Mouse (Mus musculus) urinary bladder, postnatal 36 days (tissue): ENCODE results near the gene Hhat.

Experiments used
- DNase-seq, 2 experiments: peaks; one replicate each; pipeline ENCODE4 v3.0.0; 2022; ENCODE audit warnings: low spot score in 2 of 2, mixed read lengths in 1 of 2

Hhat gene

DNA sequence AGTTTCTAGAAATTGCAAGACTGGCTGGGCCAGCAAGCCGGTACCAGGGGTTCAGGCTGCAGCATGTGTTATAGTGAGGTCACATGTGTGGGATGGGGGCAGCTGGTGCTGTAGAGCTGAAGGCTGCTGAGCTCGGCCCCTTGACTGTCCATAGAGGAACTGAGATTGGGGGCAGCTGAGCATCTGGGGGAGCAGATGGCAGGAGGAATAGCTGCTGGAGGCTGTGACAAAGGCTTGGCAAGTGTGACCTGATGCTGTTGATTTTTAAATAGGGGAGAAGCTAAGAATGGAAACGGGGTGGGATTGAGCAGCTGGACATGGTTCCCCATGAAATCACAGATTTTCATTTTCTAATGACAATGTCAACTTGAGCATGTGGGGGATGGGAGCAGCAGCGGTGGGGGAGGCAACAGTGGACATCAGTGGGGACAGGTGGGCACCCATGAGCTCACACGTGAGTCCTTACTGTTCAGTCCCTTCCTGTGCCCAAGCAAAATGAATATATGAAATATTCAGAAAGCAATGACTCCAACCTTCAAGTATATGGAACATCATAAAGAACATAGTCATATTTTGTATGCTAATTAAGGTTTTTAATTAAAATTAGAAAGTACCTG lies 212.9 kb downstream of the Hhat start:
- DNase-seq: no peak

DNA sequence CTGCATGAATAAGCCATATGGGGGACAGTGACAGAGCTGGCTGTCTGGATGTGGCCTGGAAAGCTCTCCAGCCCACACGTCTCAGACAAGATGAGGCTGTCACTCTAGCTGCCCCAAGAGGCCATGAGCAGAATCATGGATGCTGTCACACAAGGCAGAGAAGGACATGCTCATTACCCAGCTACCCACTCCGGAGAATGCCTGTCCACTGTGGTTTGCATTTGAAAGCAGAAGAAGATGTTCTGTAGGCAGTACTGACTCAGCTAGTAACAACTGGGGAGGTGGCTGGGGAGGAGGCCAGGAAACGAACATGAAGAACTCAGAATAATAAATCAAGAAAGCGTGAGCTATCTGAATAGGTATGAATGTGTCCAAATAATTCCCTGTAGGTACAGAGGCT lies 215.5 kb downstream of the Hhat start:
- DNase-seq: no peak

DNA sequence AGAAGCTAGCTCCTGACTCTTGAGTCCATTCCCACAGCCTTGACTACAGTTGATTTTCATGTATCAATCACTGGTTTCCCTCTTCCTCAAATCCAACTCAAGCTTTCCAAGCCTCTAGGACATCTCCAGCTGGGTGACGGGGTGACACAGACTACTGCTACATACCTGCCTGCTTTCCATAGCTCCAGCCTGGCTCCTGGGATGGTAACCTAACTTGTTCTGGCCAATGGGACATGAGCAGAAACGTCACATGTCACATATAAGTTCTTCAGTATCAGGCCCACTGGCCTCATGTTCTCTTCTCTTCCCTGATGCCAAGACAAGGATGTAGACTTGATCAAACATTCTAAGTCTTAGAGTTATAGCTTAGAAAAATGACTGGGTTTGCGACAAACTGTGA lies 220.5 kb downstream of the Hhat start:
- no peak for DNase-seq

DNA sequence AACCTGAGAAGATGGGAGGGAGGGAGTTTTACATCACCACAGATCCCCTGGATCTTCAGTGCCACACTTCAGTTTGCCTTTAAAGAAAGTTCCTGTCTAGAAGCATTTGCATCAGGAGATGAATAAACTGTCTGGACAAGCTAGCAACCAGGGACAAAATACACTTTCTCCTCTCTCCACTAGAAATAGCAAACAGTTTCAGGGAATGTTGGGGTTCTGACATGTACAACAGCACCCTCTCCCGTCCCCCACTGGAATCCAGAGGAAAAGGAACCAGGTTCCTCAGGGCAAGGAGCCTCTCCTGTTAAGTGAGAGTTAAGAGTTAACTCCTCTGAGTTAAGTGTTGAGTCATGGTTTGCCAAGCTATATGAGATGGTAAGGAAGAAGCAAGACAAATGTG lies 224.2 kb downstream of the Hhat start:
- DNase-seq: no peak

DNA sequence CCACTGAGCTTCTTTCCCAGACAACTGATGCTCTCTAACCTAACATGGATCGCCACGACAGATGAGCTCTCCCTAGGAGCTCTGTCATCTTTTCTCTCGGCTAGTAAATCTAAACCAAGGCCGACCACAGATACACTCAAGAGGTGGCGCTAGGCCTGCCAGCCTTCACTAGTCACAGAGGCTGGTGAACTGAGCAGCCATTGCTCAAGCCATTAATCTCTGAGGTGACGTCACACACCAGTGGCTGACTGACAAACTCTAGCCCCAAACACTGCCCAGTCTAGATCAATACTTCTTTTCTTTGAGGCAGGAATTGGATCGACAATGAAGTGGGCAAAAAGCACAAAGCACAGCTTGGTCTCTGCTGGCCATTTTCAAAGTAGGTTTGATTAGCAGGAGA lies 226.1 kb downstream of the Hhat start:
- no peak for DNase-seq

DNA sequence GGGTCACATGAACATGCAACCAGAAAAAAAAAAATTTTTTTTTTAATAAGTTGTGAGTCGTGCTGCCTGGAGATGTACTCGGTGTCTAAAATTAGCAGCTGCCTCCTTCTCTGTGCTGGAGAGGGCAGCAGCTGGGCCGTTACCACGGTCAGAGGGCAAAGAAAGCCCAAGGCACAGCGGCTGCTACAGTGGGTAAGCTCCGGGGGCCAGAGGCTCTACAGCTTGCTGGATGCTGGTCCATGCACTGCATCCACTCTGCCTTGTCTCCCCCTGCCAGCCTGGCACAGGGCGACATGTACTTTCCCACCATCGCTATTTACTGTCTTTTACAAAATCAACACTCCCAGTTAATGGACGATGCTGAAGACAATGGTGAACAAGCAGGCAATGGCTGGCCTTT lies 226.9 kb downstream of the Hhat start:
- DNase-seq: no peak

DNA sequence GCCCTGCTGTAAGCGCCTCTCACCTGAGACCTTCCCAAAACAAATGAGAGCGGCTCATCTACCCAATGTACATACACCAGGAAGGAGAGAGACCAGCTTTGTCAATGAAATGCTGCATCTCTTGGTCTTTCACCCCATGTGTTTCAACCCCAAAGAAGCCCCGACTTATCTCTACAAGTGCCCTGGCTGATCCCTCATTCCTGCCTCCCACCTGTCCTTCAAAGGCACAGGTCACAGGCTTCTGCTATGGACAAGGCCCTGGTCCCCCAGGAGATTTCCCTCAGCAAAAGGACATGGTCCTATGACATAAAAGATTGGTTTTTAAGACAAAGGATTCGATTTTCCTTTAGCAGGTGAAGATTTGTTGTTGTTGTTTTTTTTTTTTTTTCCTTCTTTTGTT lies 227.3 kb downstream of the Hhat start:
- no peak for DNase-seq

DNA sequence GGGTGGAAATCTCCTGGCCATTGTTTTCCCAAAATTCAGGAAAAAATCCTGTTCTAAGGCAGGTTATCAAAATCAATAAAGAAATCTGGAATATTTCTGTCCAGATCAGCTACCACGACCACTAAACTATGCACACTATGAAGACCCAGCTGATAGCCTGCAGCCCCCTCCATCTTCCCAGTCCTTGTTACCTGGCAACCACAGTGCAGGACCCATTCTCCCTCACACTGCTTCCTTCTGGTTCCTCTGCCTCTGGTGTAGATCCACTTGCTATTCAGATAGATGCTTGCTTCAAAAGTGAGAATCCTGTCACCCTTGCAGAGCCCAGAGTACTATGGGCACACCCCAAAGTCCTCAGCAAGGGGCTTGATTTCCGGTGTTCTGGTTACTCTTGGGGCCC lies 228.9 kb downstream of the Hhat start:
- no peak for DNase-seq

DNA sequence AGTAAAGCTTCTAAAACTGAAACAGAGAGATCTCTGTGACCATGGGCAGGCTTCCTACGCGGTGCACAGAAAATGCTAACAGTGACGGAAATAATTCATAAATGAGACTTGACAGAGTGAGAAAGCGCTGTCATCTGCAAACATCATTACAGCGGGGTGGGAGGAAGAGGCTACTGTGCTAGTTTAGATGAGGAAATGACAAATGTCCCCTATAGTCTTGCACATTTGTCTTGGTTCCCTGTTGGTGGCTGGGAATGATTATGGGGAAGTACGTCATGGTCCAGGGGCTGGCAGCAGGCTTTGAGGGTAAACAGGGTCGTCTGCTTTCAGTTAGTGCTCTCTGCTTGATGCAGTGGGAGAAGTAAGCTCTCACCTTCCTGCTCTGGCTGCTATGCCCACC lies 233.9 kb downstream of the Hhat start:
- DNase-seq: no peak

DNA sequence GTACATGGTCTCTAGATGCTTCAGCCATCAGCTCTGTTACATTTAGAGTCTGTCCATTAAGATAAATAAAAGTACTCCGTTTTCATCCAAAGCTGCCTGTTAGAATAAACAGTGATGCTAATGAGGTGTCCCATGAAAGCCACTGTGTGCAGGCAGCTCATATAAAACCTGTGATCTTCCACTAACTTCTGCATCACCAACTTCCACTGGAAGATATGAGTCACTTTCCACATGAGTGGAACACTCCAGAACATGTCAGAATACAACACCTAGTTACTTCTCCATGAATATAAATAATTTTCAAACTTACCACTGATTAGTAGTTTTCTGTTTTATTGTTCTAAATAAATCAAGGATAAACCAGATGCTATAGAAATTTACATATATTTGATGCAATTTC lies 234.6 kb downstream of the Hhat start:
- DNase-seq: no peak

DNA sequence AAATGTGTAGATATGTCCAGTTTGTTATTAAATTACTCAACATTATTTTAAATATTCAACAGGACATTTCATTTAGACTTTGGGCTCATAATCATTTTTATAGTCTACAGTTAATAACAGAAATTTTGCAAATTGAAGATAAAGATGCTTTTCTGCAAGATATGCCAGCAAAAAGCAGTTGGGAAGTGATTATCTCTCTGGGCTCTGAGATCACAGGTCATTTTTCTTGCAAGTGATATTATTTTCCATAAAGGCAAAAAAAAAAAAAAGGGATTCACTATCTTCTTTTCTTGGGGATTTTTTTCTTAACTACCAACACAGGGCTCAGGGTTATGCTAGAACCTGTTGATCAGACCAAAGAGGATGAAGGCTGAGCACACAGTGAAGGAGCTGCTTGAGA lies 238.0 kb downstream of the Hhat start:
- no peak for DNase-seq

DNA sequence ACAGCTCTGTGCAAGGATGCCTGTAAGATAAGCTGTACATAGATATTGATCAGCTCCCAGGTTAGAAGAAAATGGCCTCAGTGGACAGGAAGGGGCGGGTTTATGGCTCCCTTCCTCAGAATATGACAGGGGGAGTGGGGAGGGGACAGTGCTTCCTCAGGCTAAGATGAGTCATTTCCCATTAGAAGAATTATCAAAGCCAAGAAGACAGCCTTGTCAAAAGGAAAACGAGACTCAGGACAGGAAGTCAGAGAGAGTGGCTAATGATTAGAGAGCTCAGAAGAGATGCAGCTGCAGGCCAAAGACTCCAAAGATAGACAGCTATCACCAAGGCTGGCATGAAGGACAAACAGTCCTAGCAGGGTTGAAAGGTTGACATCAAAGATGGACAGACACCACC lies 238.8 kb downstream of the Hhat start:
- no peak for DNase-seq

DNA sequence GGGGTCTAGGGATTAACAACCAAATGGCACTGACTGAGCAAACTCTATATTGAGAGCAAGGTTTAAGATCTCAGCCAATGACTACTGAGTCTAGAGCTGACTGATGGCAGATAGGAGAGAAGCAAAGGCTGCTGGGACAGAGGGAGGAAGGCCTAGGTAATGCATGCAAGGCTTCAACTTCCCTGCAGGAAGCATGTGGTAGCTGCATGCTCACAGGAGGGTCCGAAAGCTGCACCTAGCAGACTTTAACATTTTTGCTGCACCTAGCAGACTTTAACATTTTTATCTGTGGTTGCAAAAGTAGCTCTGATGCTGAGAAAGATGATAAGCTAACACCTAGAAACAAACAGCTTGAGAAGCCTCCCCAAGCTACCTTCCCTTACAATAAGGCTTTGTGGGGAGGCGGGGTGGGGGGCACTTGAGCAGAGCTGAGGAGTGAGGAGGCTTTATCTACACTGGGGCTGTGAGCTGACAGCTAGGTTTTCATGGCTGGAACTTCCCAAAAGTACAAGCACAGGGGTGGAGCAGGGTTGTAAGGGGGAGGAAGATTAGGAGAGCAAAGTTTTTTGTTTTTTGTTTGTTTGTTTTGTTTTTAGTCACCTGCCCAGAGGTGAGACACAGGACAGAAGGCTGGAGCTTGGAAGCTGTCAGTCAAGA lies 239.4 kb downstream of the Hhat start:
- DNase-seq: no peak

DNA sequence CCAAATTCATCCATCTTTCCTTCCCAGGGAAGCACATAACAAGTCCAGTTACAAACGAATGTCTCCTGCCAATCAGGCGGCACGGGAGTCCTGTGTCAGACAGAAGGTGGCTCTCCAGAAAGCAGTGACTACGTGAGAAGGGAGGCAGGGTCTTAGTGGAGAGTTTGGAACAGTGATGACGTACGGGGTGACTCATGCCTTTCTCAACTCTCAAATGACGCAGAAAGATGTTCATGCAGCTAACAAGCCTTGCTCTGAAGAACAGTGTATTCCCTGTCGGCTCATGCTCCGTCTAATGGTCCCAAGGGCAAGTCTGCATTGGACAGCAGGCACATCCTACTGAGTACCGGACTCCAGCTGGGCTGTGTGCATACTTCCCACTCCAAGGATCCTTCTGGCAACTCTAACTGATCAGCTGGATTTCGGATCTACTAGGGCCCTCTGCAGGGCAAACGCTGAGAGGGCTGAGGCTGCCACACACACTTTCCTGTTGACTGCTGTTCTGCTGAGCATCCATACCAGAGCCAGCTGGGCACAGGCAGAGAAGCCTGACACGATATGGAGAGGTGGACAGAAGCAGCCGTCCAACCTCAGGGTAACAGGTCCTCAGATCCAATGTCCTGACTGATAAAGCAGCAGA lies 245.2 kb downstream of the Hhat start:
- no peak for DNase-seq

DNA sequence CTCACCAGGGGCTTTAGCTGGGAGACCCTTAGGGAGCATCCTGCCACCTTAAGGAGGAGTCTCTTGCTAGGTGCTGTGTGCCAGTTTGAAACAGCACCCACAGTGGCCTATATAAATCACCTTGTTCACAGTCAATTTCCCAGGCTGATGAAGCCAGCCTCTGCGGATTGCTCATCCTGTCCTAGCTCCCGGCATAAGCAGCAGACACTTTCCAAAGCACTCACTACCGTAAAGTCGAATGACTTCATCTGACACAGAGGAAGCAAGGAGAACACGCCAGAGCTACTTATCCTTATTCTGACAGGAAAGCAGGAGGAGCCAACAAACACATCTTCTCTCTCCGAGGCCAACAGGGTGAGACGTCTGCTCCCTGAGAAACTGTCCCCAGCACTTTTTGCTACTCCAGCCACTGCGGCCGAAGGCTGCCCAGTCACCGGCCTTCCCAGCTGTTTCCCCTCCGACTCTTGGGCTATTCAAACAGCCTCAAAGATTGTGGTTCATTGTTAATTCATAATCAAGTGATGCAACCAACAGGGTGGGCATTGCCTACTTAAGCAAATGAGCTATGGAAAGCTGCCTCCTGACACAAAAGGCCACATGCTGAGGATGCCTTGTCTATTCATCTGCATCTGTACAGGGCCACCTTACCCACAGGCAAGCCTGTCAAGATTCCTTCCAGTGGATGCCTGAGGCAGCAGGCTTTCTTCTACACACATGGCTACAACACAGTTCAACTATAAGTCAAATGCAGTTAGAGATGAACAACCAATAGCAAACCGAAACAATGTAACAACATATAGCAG lies 248.4 kb downstream of the Hhat start:
- no peak for DNase-seq

DNA sequence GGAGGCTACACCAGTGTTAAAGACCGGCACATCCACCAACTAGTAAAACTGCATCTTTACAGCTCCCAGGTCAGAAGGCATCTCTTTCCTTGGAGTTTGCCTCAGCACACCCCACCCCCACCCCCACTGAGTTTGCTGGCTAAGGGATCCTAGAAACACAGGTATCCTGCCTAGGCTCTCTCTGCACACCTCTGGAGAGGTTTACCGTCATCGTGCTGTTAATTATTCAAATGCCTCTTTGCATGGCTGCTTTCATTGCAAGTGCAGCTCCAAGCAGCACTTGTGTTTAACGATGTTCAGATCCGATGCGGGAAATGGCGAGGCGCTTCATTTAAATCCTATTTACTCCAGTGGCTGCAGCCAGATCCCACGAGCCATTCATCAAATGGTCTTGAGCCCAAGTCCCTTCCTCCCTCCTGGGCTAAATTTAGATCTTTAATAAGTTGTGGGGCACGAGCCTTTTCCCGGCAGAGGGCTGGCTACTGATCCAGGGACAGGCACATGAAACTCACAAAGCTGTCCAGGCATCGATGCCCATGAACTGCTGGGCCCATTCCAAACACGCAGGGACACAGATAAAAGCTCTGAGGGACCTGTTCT lies 250.1 kb downstream of the Hhat start:
- DNase-seq: no peak

DNA sequence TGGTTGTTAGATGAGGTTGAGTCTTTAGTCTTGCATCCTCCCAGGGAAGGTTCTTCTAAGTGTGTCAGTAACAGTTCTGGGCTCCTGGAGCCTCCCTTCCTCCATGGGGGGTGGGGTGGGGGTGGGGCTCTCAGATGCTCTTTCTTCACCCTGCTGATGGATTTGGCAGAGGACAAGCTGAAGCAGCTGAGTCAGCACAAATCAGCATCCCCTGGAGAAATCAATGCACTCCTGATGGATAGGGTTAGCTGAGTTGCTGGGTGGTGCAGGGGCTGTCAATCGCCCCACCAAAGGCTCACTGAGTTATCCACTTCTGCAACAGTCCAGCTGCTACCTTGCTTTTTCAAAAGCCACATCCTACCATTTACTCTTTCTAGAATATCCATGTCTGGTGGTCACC lies 251.3 kb downstream of the Hhat start:
- DNase-seq: no peak

DNA sequence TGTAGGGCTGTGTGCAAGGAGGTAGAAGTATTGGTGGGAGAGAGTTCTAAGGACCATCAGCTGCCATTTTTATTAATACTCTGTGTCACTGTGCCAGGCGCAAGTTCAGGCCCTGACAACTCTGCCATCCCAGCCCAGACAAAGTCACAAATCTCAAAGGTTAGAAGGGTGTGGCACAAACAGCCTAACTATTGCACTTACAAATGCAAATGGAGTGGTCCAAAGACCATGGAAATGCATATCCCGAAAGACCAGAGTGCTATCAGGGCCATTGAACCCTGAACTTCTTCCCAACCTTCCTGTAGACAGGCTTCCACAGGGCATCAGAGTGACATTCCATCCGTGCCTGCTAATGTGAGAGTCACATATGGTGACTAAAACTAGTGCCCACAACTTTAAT lies 255.7 kb downstream of the Hhat start:
- no peak for DNase-seq

DNA sequence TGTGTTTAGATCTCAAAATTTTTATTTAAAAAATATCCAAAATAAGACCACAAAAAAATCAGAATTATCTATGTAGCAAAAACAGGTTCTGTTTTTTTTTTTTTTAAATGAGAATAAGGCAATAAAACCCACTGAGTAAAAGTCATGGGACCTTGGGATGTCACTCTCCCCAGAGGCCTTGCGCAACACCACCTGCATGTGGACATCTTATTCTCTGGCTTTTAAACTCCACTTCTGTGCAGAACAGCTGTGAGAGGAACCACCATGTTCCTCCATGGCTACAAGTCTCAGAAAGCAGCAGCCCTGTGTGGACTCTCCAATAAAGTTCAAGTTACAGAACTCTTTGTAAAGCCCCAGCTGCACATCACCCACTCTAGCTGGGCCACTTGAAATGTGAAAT lies 258.2 kb downstream of the Hhat start:
- no peak for DNase-seq

DNA sequence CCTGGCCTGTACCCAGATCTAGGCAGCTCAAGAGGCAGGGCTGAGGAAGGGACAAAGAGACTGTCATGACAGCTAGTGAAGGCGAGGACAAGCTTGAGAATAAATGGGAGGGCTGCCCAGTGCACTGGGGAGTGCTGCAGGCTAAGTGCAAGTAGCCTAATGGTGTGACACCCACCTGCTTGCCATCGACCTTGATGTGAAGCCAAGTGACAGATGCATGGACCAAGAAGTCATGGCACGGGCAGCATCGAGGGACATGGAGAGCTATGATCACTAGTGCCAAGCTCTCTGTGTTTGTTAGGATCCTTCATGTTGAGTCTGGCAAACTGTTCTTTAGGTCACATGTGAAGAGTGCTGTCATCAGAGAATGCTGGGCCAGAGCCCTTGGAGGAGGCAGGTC lies 267.4 kb downstream of the Hhat start:
- DNase-seq: no peak

DNA sequence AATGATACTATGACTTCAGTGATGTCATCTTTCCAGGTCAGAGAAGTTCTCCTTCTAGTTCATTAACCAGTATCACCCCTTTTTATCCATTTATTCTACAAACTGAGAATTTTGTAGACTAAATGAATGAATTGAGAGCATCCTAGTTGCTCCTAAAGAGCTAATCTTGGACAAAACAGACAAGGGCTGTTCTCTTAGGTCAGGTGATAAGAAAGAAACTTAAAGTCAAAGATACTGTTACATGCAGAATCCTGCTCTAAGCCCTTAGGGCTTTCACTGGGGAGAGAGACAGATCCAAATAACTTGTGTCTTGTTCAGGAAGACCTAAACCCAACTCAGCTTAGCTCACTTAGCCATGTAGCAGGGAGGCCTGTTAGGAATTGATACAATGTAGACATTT lies 268.2 kb downstream of the Hhat start:
- DNase-seq: no peak

DNA sequence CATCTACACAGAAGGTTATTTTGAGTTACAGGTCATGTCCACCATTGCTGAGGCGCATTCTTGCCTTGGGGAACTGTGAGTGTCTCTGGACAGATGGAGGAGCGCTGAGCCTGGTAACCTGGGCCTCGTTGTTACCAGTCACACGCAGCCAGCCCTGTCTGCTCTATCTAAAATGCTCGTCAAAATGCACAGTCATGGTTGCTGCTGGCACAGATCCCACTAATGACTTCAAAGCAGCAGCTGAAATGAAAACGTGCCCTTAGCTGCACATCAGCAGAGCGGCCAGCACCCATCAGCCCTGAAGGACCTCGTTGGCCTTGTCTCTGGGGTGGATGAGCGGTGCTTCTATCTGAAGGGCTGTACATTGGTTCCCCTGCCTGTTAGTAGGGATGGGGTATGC lies 269.0 kb downstream of the Hhat start:
- no peak for DNase-seq
